Mouse (Mus musculus): Measurements from ENCODE around the gene Ywhah. TPM values are rescaled to one million over a fixed set of nuclear protein-coding genes. Genes with fewer than 3 reads are reported as not detected.
"Not testable (repeated sequence)": the region's sequence is repeated elsewhere in the genome, so short reads cannot be mapped to it uniquely, and the experiment has no call there.

Ywhah gene
- polyA plus RNA-seq, 1 experiment from 2014 or later, result 388 TPM

DNA sequence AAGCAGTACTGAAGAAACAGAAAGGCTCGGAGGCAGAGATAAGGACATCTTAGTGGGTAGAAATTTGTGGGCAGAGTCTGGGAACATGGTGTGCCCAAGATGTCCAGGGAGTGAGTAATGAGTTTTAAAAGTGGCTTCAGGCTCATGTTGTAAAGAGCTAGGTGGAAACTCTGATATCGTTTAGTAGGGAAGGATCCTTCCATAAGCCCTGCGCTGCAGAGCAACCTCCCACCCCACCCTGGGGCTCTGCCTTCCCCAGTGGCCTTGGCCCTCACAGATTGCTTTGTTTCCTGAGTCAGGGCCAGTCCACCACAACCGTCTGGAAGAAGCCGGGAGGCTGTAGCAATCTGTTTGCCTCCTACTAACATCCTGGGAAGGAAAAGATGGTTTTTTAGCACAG lies 3.0 kb upstream of the Ywhah start:
- no peak overlapping the region for H3K4me3 ChIP-seq
- no peak overlapping the region for H3K27ac ChIP-seq
- peaks cover 24% of the 10 kb centered on the region for H3K4me1 ChIP-seq
- 62% methylated on average over 5 of the region's 5 CpGs for WGBS
- no peaks in the 10 kb centered on the region for H3K36me3 ChIP-seq
- no peak overlapping the region for H3K4me2 ChIP-seq (replicated peaks)
- no peak overlapping the region for H3K9ac ChIP-seq
- no peak for ATAC-seq (ENCODE audit: low FRiP score, low read depth)
- H3K27me3 ChIP-seq, result no peaks in the 10 kb centered on the region
- H3K9me3 ChIP-seq, result no peaks in the 10 kb centered on the region

DNA sequence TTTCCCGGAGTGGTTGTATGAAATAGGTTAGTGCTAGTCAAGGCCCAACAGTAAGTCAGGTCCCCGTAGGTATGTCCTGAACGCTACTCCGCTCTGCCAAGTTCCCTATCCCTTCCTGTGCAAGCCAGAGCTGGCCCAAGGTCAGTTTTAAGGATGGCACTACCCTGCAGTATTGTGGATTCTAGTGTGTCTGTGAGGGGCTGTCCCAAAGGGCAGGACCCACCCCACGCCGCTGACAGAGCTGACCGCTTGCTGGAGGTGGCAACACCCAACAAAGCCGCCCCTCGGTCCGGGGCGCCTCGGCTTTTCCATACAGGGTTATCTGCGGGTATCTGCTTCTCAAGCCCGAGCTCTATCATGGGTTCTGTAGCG lies 441 bp upstream of the Ywhah start:
- H3K9ac ChIP-seq, result peak overlapping the region; percentile 81
- no peaks in the 10 kb centered on the region for H3K9me3 ChIP-seq
- peaks cover 26% of the 10 kb centered on the region for H3K4me1 ChIP-seq
- peak overlapping the region; percentile 89 for H3K27ac ChIP-seq
- no peaks in the 10 kb centered on the region for H3K27me3 ChIP-seq
- no peak; the same call in none of the 2 replicates for ATAC-seq (ENCODE audit: low FRiP score, low read depth)
- H3K4me2 ChIP-seq (replicated peaks), result peak overlapping the region; percentile 77
- peak overlapping the region; percentile 83 for H3K4me3 ChIP-seq
- H3K36me3 ChIP-seq, result peaks cover 17% of the 10 kb centered on the region
- WGBS, result 2% methylated on average over 15 of the region's 15 CpGs

DNA sequence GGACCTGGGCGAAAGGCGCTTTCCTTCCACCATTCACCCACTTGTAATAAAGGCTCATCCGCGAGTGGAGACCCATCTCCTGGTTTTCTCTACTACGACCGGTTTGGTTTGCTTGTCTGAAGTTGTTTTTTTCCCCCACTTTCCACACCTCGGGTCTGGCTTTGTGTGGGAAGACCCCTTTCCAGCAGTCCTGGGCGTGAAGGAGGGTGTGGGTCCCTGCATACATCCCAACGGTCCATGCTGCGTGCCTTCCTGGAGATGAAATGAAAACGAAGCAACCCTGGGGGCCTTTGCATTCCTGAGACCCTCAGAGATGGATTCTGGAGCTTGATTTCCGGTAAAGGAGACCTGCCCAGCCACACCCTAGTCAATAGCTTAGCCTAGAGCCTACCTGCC lies 808 bp downstream of the Ywhah start:
- Histone ChIP-seq H3K4me1 (peaks cover 26% of the 10 kb centered on the region), H3K36me3 (peaks cover 28% of the 10 kb centered on the region), H3K4me2 (replicated peaks) (peak overlapping the region; percentile 85), H3K27me3 (no peaks in the 10 kb centered on the region), H3K9me3 (no peaks in the 10 kb centered on the region), H3K27ac (peak overlapping the region; percentile 100), H3K4me3 (peak overlapping the region; percentile 83), H3K9ac (peak overlapping the region; percentile 96)
- WGBS, result under 1% methylated on average over 12 of the region's 12 CpGs
- ATAC-seq (ENCODE audit: low FRiP score, low read depth), result no peak

DNA sequence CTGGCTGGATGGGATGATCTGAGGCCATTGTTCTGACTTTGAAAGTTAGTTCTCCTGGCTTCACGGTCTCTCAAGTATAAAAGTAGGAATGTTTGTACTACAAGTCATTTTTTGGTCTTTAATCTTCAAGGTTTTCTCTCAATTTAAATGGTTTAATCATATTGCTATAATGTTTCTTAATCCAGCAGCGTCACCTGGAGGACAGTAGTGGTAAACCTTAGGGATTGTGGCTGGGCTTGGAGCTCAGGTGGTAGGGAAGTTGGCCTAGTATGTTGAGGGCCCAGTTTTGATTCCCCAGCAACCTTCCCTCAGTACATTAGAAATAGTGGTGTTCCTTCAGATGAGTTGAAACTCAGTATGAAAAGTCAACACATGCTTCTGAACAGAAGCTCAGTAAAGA lies 3.0 kb downstream of the Ywhah start:
- Histone ChIP-seq H3K4me1 (peaks cover 26% of the 10 kb centered on the region), H3K9me3 (no peaks in the 10 kb centered on the region), H3K36me3 (peaks cover 50% of the 10 kb centered on the region), H3K27me3 (no peaks in the 10 kb centered on the region), H3K4me2 (replicated peaks) (no peak overlapping the region), H3K4me3 (no peak overlapping the region), H3K27ac (no peak overlapping the region), H3K9ac (no peak overlapping the region)
- no peak for ATAC-seq (ENCODE audit: low FRiP score, low read depth)
- WGBS, result 92% methylated on average over 2 of the region's 2 CpGs

DNA sequence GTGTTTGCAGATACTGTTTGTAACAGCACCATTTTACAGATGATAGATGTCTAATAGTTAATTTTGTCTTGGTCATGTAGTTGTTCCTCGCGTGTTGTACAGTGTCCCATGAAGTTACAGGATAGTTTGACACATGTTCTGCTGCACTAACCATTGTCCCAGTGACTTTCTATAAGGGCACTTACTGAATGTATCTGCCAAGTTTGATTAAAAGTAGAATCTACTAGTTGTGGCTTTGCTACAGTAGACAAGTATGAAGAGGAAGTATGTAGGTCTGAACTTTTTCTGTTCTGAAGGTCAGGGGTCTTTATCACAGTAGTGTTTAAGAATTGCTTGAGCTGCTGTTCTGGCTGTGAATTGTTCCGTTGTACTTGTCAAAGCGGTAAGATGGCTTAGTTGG lies 4.7 kb downstream of the Ywhah start:
- WGBS, result 95% methylated on average over 4 of the region's 4 CpGs
- no peak overlapping the region for H3K4me3 ChIP-seq

DNA sequence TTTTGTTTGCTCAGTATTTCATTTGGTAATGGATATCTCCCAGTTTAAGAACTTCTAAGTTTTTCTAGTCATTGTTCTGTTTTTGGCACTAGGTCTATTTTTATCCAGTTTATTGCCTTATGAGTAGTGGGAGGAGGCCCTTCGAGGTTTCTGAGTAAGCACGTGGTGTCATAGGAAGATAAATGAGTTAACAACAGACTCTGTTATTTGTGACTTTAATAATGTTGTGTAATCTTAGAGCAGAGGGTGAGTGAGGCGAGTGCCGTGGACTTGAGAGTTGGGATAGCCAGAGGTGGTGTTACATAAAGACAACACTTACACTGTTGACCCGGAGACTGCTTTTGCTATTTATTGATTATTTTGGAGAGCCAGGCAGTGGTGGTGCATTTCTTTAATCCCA lies 5.9 kb downstream of the Ywhah start:
- no peak overlapping the region for H3K4me2 ChIP-seq (replicated peaks)
- peaks cover 69% of the 10 kb centered on the region for H3K36me3 ChIP-seq
- whole genome bisulfite sequencing, result 78% methylated on average over 5 of the region's 5 CpGs
- H3K27me3 ChIP-seq, result no peaks in the 10 kb centered on the region
- no peak overlapping the region for H3K4me3 ChIP-seq
- no peak for ATAC-seq (ENCODE audit: low FRiP score, low read depth)
- no peak overlapping the region for H3K27ac ChIP-seq
- H3K9ac ChIP-seq, result no peak overlapping the region
- H3K4me1 ChIP-seq, result peaks cover 22% of the 10 kb centered on the region
- no peaks in the 10 kb centered on the region for H3K9me3 ChIP-seq

More for the DNA sequence above, 4.7 kb downstream of the Ywhah start:
- no peak overlapping the region for H3K27ac ChIP-seq
- H3K4me1 ChIP-seq, result peaks cover 22% of the 10 kb centered on the region
- no peaks in the 10 kb centered on the region for H3K27me3 ChIP-seq
- peaks cover 60% of the 10 kb centered on the region for H3K36me3 ChIP-seq
- ATAC-seq (ENCODE audit: low FRiP score, low read depth), result no peak
- H3K9ac ChIP-seq, result no peak overlapping the region
- H3K4me2 ChIP-seq (replicated peaks), result no peak overlapping the region; the same call in 1 of the 2 replicates
- no peaks in the 10 kb centered on the region for H3K9me3 ChIP-seq

DNA sequence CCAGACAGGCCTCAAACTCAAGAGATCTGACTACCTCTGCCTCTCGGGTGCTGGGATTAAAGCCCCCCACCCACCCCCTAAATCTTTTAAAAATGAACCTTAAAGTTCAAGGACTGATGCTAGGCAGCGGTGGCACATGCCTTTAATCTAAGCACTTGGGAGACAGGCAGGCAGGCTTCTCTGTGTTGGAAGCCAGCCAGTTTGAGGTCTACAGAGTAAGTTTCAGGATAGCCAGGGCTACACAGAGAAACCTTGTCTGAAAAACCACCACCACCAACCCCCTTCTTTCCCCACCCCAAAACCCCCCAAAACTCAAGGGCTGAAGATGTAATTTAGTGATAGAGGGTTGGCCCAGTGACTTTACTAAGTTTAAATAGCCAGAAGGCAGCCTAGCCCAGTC lies 10.0 kb downstream of the Ywhah start:
- 69% methylated on average over 2 of the region's 2 CpGs for WGBS
- H3K4me3 ChIP-seq, result no peak overlapping the region
- 0 out of 2 replicates have a peak, but pooled peaks cover 5% of the 10 kb centered on the region for H3K4me1 ChIP-seq
- no peak for ATAC-seq (ENCODE audit: low FRiP score, low read depth)
- no peak overlapping the region for H3K9ac ChIP-seq
- H3K27ac ChIP-seq, result no peak overlapping the region
- H3K36me3 ChIP-seq, result peaks cover 48% of the 10 kb centered on the region
- H3K27me3 ChIP-seq, result no peaks in the 10 kb centered on the region
- H3K4me2 ChIP-seq (replicated peaks), result no peak overlapping the region
- H3K9me3 ChIP-seq, result no peaks in the 10 kb centered on the region

DNA sequence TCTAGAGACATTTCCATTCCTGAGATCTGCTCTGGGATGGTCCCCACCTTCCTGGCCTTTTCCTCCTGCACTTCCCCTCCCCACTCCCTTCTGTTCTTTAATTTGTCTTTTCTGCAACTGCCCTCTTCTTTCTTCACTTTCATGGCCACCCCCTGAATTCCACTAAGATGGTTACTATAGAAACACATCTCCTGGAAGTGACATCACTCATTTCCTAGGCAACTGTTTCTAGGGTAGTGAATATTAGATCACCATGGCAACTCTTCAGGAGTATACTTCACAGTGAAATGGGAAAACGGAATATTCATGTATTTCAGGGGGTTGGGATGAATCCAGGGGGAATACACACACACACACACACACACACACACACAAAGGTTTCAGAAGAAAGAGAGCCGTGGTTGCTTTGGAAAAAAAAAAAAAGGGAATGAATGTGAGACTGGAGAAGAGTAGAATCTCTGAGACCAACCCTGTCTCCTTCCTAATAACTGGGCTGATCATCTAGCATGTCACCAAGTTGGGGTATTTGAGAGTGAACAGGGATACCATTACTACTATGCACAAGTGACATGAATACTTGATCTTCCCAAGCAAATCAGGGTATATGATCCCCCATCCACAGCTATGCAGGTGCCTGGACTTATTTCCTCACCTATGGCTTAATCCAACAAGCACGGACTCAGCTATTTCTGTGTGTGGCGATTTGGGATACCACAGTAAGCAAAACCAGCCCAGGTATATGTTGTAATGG lies 12.0 kb downstream of the Ywhah start:
- Histone ChIP-seq H3K27me3 (no peaks in the 10 kb centered on the region), H3K9ac (no peak overlapping the region), H3K4me1 (0 out of 2 replicates have a peak, but pooled peaks cover 5% of the 10 kb centered on the region), H3K9me3 (no peaks in the 10 kb centered on the region), H3K4me2 (replicated peaks) (no peak overlapping the region), H3K4me3 (no peak overlapping the region), H3K36me3 (peaks cover 30% of the 10 kb centered on the region), H3K27ac (no peak overlapping the region)
- 72% methylated on average over 4 of the region's 4 CpGs for whole genome bisulfite sequencing
- no peak for ATAC-seq (ENCODE audit: low FRiP score, low read depth)

DNA sequence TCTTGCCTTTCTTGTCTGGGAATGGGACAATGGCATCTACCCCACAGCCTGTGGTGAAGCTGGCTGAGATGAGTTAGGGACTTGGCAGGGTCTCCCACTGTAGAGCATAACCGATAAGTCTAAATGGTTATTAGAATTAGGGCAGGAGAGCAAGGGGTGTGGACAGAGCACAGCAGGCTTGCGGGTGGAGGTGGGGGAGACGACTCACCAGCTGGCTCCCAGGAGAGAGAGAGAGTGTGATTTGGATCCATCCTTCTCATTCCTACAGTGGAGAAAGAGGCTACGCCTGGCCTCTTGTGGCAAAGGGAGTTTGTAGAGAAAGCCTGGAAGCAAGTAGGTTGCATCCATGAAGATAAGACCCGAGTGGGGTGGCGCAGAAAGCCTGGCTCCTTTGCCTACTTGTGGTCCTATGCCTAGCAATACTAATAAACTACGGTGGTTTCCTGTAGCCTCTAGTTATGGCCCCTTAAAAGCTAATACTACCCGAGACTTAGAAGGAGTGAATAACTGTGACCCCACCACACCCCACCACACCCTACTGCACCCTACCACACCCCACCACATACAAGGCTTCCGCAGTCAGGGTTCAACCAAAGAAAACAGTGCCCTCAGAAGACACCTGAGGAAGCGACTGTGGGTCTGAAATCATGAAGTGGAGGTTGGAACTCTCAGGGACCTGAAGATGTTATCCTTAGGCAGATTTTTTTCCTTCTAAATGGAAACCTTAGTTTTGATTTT lies 13.6 kb downstream of the Ywhah start:
- 0 out of 2 replicates have a peak, but pooled peaks cover 5% of the 10 kb centered on the region for H3K4me1 ChIP-seq
- H3K4me2 ChIP-seq (replicated peaks), result no peak overlapping the region
- no peak overlapping the region for H3K9ac ChIP-seq
- 79% methylated on average over 10 of the region's 10 CpGs for WGBS
- H3K4me3 ChIP-seq, result no peak overlapping the region
- ATAC-seq (ENCODE audit: low FRiP score, low read depth), result no peak
- no peak overlapping the region for H3K27ac ChIP-seq
- H3K27me3 ChIP-seq, result no peaks in the 10 kb centered on the region
- H3K9me3 ChIP-seq, result no peaks in the 10 kb centered on the region
- peaks cover 16% of the 10 kb centered on the region for H3K36me3 ChIP-seq

DNA sequence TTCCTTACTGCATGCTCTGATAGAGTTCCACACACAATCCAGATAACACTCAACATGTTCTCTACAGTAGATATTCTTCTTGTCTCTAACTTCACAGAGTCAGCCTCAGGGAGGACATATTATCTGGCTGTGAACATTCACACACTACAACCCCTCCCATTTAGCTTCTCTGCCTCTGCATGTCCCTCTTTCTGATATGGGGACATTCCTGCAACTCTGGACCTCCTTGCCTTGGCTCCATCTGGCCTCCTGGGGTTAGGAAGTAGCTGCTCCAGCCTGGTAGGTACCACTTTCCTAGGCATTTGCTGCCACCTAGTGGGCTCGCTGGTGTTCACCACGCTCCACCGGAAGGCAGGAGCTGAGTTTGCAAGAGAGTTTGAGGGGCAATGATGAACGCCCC lies 14.5 kb downstream of the Ywhah start:
- 0 out of 2 replicates have a peak, but pooled peaks cover 5% of the 10 kb centered on the region for H3K4me1 ChIP-seq
- no peak overlapping the region for H3K9ac ChIP-seq
- H3K27me3 ChIP-seq, result no peaks in the 10 kb centered on the region
- WGBS, result 2% methylated on average over 4 of the region's 4 CpGs
- H3K4me2 ChIP-seq (replicated peaks), result no peak overlapping the region
- no peak overlapping the region for H3K27ac ChIP-seq
- no peak overlapping the region for H3K4me3 ChIP-seq
- peaks cover 11% of the 10 kb centered on the region for H3K36me3 ChIP-seq
- ATAC-seq (ENCODE audit: low FRiP score, low read depth), result peak; percentile 82
- no peaks in the 10 kb centered on the region for H3K9me3 ChIP-seq

DNA sequence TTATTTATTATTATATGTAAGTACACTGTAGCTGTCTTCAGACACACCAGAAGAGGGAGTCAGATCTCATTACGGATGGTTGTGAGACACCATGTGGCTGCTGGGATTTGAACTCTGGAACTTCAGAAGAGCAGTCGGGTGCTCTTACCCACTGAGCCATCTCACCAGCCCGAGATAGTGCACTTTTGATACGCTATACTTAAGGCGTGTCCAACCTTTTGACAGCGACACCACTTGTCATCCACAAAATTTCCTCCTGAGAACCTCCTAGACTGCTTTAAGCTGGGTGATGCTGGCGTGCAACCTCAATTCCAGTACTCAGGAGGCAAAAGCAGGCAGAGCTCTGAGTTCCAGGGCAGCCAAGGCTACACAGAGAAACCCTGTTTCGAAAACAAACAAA lies 15.0 kb downstream of the Ywhah start:
- H3K4me2 ChIP-seq (replicated peaks); H3K4me1 ChIP-seq; ATAC-seq (ENCODE audit: low FRiP score, low read depth); H3K27me3 ChIP-seq; H3K9me3 ChIP-seq; H3K4me3 ChIP-seq; H3K27ac ChIP-seq; H3K36me3 ChIP-seq: not testable (repeated sequence)
- 42% methylated on average over 8 of the region's 8 CpGs for WGBS
- 0 out of 2 replicates have a peak overlapping the region, but pooled peaks have one; percentile 8 for H3K9ac ChIP-seq

DNA sequence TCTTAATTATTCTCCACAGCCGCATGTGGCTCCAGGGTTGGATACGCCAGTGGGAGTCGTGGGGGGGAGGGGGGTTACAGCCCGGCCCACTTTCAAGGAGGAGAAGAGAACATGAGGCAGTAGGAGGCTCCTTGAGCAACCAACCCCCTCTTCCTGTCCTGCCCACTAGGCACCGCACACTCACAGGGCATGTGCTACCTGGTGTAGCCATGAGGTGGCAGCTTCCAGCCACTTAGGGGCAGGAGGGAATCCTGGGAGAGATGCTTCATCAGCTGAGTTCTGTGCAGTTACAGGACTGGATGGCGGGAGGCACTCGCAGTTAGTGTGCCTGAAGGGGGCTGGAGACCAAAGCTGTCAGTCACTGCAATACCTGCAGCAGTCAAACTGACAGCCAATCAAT lies 15.5 kb downstream of the Ywhah start:
- WGBS, result 30% methylated on average over 7 of the region's 7 CpGs
- Histone ChIP-seq H3K36me3 (peaks cover 2% of the 10 kb centered on the region; the same call in 1 of the 2 replicates), H3K4me1 (0 out of 2 replicates have a peak, but pooled peaks cover 5% of the 10 kb centered on the region), H3K4me2 (replicated peaks) (no peak overlapping the region), H3K27ac (no peak overlapping the region), H3K9me3 (no peaks in the 10 kb centered on the region), H3K9ac (0 out of 2 replicates have a peak overlapping the region, but pooled peaks have one; percentile 8), H3K4me3 (no peak overlapping the region), H3K27me3 (no peaks in the 10 kb centered on the region)
- ATAC-seq (ENCODE audit: low FRiP score, low read depth), result no peak

Data from limb, embryonic 13.5 days (tissue).